Mouse (Mus musculus) spleen, postnatal 36 days (tissue): Measurements from ENCODE around the gene Eif5a.

ENCODE experiments used
- DNase-seq, 2 experiments: peaks; one replicate each; pipeline ENCODE4 v3.0.0; 2022; ENCODE audit warnings: low spot score in 2 of 2, mixed read lengths in 1 of 2

The Eif5a gene

GRCm38 (mm10) chr11:69876867-69877266 lies 44.9 kb downstream of the Eif5a start:
- DNase-seq = peak; percentile 80 to 83

GRCm38 (mm10) chr11:69876186-69876585 lies 45.6 kb downstream of the Eif5a start:
- DNase-seq = peak in 1 of 2 experiments; percentile 39

- no peak for DNase-seq
Measured at GRCm38 (mm10) chr11:69872451-69872850, 49.3 kb downstream of the Eif5a start.

- no peak for DNase-seq
Measured at GRCm38 (mm10) chr11:69871822-69872221, 49.9 kb downstream of the Eif5a start.

GRCm38 (mm10) chr11:69870289-69871069 lies 51.3 kb downstream of the Eif5a start:
- no peak for DNase-seq

GRCm38 (mm10) chr11:69867335-69867734 lies 54.4 kb downstream of the Eif5a start:
- DNase-seq = no peak
